Mouse (Mus musculus): ENCODE measurements around the gene Cdh15.

DNA sequence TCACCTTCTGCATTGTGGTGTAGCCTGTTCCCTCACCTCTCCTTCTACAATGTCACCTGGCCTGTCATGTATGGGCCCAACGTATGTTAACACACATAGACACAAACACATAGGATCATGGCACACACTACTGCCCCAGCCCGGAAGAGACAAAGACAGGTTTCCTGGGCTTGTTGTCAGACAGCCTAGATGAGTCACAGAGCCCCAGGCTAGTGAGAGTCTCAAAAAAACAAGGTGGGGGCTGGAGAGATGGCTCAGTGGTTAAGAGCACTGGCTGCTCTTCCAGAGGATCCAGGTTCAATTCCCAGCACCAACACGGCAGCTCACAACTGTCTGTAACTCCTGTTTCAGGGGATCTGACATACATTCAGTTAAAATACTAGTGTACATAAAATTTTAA, 30.5 kb downstream of the Cdh15 start:
- TF ChIP-seq POLR2A (IDR thresholded peaks at IDR 0.05; ENCODE audit: insufficient read depth, low read depth, low read length) = no peak
- TF ChIP-seq CTCF (IDR thresholded peaks at IDR 0.05) = no peak

All from heart, adult 2 months (tissue).